In the genomic region with DNA sequence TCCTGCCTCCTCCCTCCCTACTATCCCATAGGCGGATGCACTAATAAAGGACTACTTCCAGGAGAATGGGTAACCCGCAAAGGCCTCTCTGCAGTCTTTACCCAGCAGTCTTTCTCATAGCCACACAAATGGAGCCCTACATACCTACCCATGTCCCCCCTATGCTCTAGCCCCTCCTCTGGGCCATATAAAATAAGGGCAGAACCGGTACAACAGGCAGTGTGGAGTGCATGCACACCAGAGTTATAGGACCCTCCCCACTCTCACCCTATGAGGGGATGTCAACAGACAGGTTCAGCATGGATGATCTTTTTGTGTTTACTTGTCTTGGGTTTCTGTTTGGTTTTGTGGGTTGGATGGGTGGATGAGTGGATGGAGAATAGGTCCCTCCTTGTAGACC, we compare ENCODE assay signal across 26 mouse cellular contexts. TPM values are rescaled to one million over a fixed set of nuclear protein-coding genes. Genes with fewer than 3 reads are reported as not detected.
DNase-seq lines count a peak whose midpoint lies in the region; ATAC-seq and TF ChIP-seq lines count a peak whose summit lies in the region.
"Had no signal": no experiment of that assay in that cellular context is flagged by ENCODE, and none has a peak within 500 bp of the region (broad histone marks: within the 10 kb centered on the region; RNA-seq: fewer than 3 reads in every experiment).

No protein-coding gene starts in this region.

- 79% methylated on average over 3 of the region's 3 CpGs for WGBS in midbrain, embryonic 11.5 days
- WGBS in midbrain, embryonic 10.5 days = 78% methylated on average over 3 of the region's 3 CpGs
- WGBS in stomach, postnatal 0 days = 76% methylated on average over 3 of the region's 3 CpGs

- no peak overlapping the region for H3K9ac ChIP-seq in midbrain, embryonic 11.5 days (ENCODE audit: low read length)
- H3K9ac ChIP-seq in stomach, postnatal 0 days (ENCODE audit: low read length) = no peak overlapping the region
- H3K9ac ChIP-seq: forebrain, embryonic 12.5 days; forebrain, embryonic 15.5 days; heart, embryonic 13.5 days; hindbrain, embryonic 13.5 days had no signal

- TF ChIP-seq EP300 in stomach, postnatal 0 days (optimal IDR thresholded peaks at IDR 0.05) = no peak

- TF ChIP-seq CTCF in stomach, postnatal 0 days (IDR thresholded peaks at IDR 0.05; ENCODE audit: low read depth) = no peak

- no peak overlapping the region for H3K4me2 ChIP-seq in midbrain, embryonic 11.5 days
- no peak overlapping the region for H3K4me2 ChIP-seq in stomach, postnatal 0 days (replicated peaks; ENCODE audit: low read depth)
- H3K4me2 ChIP-seq: forebrain, embryonic 12.5 days; forebrain, embryonic 15.5 days; heart, embryonic 13.5 days; hindbrain, embryonic 13.5 days had no signal

- DNase-seq in heart, adult 11 months = peak; percentile 84
- no peak for DNase-seq in heart, postnatal 4 days
- peak; percentile 26 for DNase-seq in midbrain, embryonic 11.5 days (ENCODE audit: low spot score, missing footprints)
- DNase-seq in midbrain, embryonic 10.5 days (ENCODE audit: low spot score) = no peak
- DNase-seq in stomach, postnatal 0 days (ENCODE audit: low spot score) = no peak
- no peak for DNase-seq in frontal cortex, adult 2 months (ENCODE audit: extremely low spot score in 1 of 2, low spot score in 1 of 2)
- DNase-seq: adrenal gland, adult 2 months; adrenal gland, postnatal 14 days; cerebellum, adult 11 months; cerebellum, adult 2 months; cerebellum, adult 9-11 months; cerebellum, postnatal 36 days; embryo, embryonic 11 days; gastrocnemius, postnatal 14 days; heart, adult 2 months; heart, postnatal 14 days had no signal

- H3K9me3 ChIP-seq in midbrain, embryonic 11.5 days (ENCODE audit: control insufficient read depth, low read length) = no peaks in the 10 kb centered on the region
- no peaks in the 10 kb centered on the region for H3K9me3 ChIP-seq in midbrain, embryonic 10.5 days (replicated peaks)
- H3K9me3 ChIP-seq in stomach, postnatal 0 days (ENCODE audit: control insufficient read depth, low read length) = no peaks in the 10 kb centered on the region
- H3K9me3 ChIP-seq: forebrain, embryonic 12.5 days; forebrain, embryonic 15.5 days; heart, embryonic 10.5 days; heart, embryonic 13.5 days; hindbrain, embryonic 13.5 days had no signal

- no peaks in the 10 kb centered on the region for H3K27me3 ChIP-seq in midbrain, embryonic 11.5 days (ENCODE audit: control insufficient read depth, insufficient read depth, low read length)
- no peaks in the 10 kb centered on the region for H3K27me3 ChIP-seq in midbrain, embryonic 10.5 days (ENCODE audit: low read depth, poor library complexity, severe bottlenecking)
- no peaks in the 10 kb centered on the region for H3K27me3 ChIP-seq in stomach, postnatal 0 days (ENCODE audit: control insufficient read depth, insufficient read depth, low read length)
- H3K27me3 ChIP-seq: forebrain, embryonic 12.5 days; forebrain, embryonic 15.5 days; heart, embryonic 13.5 days; hindbrain, embryonic 13.5 days had no signal

- ATAC-seq in midbrain, embryonic 11.5 days (ENCODE audit: low FRiP score) = no peak
- peak; percentile 37; the same call in 1 of the 2 replicates for ATAC-seq in stomach, postnatal 0 days (ENCODE audit: low FRiP score, low TSS enrichment)
- ATAC-seq: CD4-positive, CD25-positive, alpha-beta regulatory T cell, adult 4 months; forebrain, embryonic 15.5 days; hindbrain, postnatal 0 days; inflammation-experienced regulatory T-cells, adult 6 months; intestine, embryonic 16.5 days had no signal

- no peak overlapping the region for H3K4me3 ChIP-seq in midbrain, embryonic 11.5 days (ENCODE audit: low read depth, low read length)
- no peak overlapping the region for H3K4me3 ChIP-seq in midbrain, embryonic 10.5 days
- no peak overlapping the region for H3K4me3 ChIP-seq in stomach, postnatal 0 days (ENCODE audit: low read depth, low read length)
- H3K4me3 ChIP-seq: erythroblast, embryonic 14.5 days; forebrain, embryonic 12.5 days; forebrain, embryonic 15.5 days; heart, adult 2 months; heart, embryonic 10.5 days; heart, embryonic 13.5 days; hindbrain, embryonic 13.5 days had no signal

- H3K27ac ChIP-seq in midbrain, embryonic 11.5 days (ENCODE audit: low read depth, low read length) = no peak overlapping the region
- no peak overlapping the region for H3K27ac ChIP-seq in midbrain, embryonic 10.5 days (replicated peaks)
- no peak overlapping the region for H3K27ac ChIP-seq in stomach, postnatal 0 days (replicated peaks)
- H3K27ac ChIP-seq: forebrain, embryonic 12.5 days; forebrain, embryonic 15.5 days; heart, adult 2 months; heart, embryonic 10.5 days; heart, embryonic 13.5 days; hindbrain, embryonic 13.5 days; hindbrain, postnatal 0 days had no signal

- H3K36me3 ChIP-seq in midbrain, embryonic 11.5 days (ENCODE audit: control insufficient read depth, insufficient read depth, low read length) = no peaks in the 10 kb centered on the region
- H3K36me3 ChIP-seq in midbrain, embryonic 10.5 days = no peaks in the 10 kb centered on the region
- no peaks in the 10 kb centered on the region for H3K36me3 ChIP-seq in stomach, postnatal 0 days (ENCODE audit: control insufficient read depth, insufficient read depth, low read length)
- H3K36me3 ChIP-seq: forebrain, embryonic 12.5 days; forebrain, embryonic 15.5 days; heart, embryonic 10.5 days; heart, embryonic 13.5 days; hindbrain, embryonic 13.5 days had no signal

- H3K4me1 ChIP-seq in midbrain, embryonic 11.5 days (ENCODE audit: control insufficient read depth, insufficient read depth, low read length) = no peaks in the 10 kb centered on the region; the same call in 1 of the 2 replicates
- H3K4me1 ChIP-seq in midbrain, embryonic 10.5 days = peaks cover 10% of the 10 kb centered on the region; the same call in 1 of the 2 replicates
- peaks cover 5% of the 10 kb centered on the region; the same call in 1 of the 2 replicates for H3K4me1 ChIP-seq in stomach, postnatal 0 days (replicated peaks; ENCODE audit: control insufficient read depth, insufficient read depth)

RNA-seq across cellular contexts. Expression of a gene that starts 52.7 kb away (rescaled TPM):
- total RNA-seq in heart, postnatal 4 days (2021) = 10 to 100 TPM; 35.1 to 39.1 TPM
- polyA plus RNA-seq in midbrain, embryonic 11.5 days (2014; fragmentation: Nextera tagmentation; extraction: Ambion mirVana) = 22.3 and 24.7 TPM in 2 replicates
- polyA plus RNA-seq in midbrain, embryonic 10.5 days (2016; fragmentation: Nextera tagmentation; extraction: Ambion mirVana) = 15.0 and 16.2 TPM in 2 replicates
- polyA plus RNA-seq in stomach, postnatal 0 days (2015; fragmentation: Nextera tagmentation; extraction: Ambion mirVana) = 8.3 and 8.9 TPM in 2 replicates
- polyA plus RNA-seq in frontal cortex, adult 2 months (2012; rRNA removed) = 35.9 and 40.9 TPM in 2 replicates

Comparison
In these comparisons a context has a peak if more than half of its experiments do, and no peak if none do; other contexts are left out.
1. DNase-seq: peak in heart, adult 11 months (single experiment) and midbrain, embryonic 11.5 days (single experiment); none in heart, postnatal 4 days (single experiment), midbrain, embryonic 10.5 days (single experiment), stomach, postnatal 0 days (single experiment) and frontal cortex, adult 2 months (0 of 2).